Mouse (Mus musculus) cortical plate, adult 2 months (tissue): ENCODE measurements around the gene Ugcg.

Source experiments
- CTCF ChIP-seq: fragments of 200-500 bp; IDR thresholded peaks from 2 replicates; pipeline ENCODE4 v1.5.1; 2011; ENCODE audit warnings: mild to moderate bottlenecking, control low read depth, low read length; ENCODE audit not compliant: insufficient read depth; ENCODE audit errors: extremely low read depth
- POLR2A ChIP-seq: fragments of 200-500 bp; IDR thresholded peaks from 2 replicates; pipeline ENCODE4 v1.6.1; 2011; ENCODE audit warnings: mild to moderate bottlenecking, low read length, control low read depth; ENCODE audit not compliant: insufficient read depth; ENCODE audit errors: extremely low read depth

DNA sequence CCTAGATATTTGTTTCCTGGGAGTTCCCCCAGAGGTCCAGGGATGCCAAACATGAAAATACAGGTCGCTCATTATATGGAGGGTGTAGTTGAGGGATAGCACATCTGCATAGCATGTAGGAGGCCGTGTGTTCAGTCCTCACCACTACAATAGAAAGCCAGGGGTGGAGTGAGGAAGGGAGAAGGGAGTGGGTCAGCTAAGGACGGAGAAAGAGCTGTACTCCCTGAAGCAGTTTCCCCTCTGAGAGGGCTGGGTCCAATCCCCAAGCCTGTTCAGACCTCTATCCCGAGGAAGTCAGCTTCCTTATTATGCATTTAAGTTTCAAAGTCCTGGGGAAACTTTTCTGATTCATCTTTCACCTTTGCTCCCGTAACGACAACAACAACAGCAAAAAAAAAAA lies 73.1 kb downstream of the Ugcg start:
- TF ChIP-seq POLR2A (no peak), CTCF (no peak)
